Mouse (Mus musculus) G1E (cell line): Measurements from ENCODE around the gene Gm17387.

Experiments
- CTCF ChIP-seq: IDR thresholded peaks from 2 replicates; pipeline ENCODE4 v1.5.1; 2012; ENCODE audit warnings: low read depth, low read length, inconsistent platforms, mixed read lengths
- GATA1 ChIP-seq: IDR thresholded peaks from 2 replicates; pipeline ENCODE4 v1.6.1; 2012; ENCODE audit warnings: borderline replicate concordance, low read length, inconsistent platforms, mixed read lengths
- TAL1 ChIP-seq: conservative IDR thresholded peaks from 2 replicates; pipeline ENCODE4 v1.6.1; 2012; ENCODE audit warnings: low read depth, low read length, inconsistent platforms, mixed read lengths

DNA sequence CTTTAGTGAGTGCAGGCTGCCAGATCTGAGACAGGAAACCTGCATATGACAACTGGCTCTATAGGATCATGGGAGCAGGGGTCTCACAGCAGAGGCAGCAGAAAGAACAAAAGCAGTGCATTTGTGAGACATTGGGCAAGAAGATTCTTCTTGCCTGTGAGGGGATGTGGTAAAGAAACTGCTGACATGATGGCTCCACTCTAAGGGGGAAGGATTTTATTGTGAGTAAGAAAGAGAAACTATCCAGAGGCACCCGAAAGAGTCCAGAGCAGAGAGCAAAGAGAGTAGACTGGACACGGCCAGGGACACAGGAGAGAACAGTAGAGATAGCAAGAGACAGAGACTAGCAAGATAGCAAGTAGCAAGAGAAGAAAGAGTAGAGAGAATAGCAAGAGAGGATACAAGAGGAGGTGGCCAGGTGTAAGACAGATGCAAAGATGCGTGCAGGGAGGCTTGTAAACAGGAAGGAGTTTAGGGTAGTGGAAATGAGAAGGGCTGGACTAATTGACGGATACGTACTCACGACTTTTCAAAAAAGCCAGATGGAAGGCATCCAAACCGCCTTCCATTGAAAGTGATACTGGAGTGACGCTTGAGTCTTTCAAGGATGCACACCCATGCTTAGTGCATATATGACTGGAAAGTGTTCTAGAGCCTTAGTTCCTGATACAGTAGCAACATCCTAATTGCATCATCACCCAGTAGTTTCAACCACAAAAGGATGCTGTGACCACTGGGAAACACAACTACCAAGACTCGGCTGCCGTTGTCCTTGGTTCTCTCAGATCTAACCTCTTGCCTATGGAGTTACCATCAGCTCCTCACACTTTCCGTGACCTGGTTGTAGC lies 29.9 kb upstream of the Gm17387 start:
- TF ChIP-seq CTCF = no peak
- TF ChIP-seq TAL1 = no peak
- TF ChIP-seq GATA1 = no peak
